Mouse (Mus musculus) small intestine, adult 10 weeks (tissue): Measurements from ENCODE around the gene Tcp1. TPM values are rescaled to one million over a fixed set of nuclear protein-coding genes. Genes with fewer than 3 reads are reported as not detected.

ENCODE experiments used
- polyA plus RNA-seq: library from polyadenylated mRNA; stranded (reverse); fragments of 350-450 nt; fragmentation: Illumina TruSeq; extraction: RNeasy Lipid Tissue Mini Kit (QIAGEN cat#74804); gene quantifications from one replicate; pipeline ENCODE4 v1.2.3, GENCODE M21; 2014; ENCODE audit warnings: low replicate concordance

Gene Tcp1
- polyA plus RNA-seq: 339 TPM

GRCm38 (mm10) chr17:12915488-12915880 is at the start of gene Tcp1:
Tcp1 (plus strand) TSS chr17:12915701.

DNA sequence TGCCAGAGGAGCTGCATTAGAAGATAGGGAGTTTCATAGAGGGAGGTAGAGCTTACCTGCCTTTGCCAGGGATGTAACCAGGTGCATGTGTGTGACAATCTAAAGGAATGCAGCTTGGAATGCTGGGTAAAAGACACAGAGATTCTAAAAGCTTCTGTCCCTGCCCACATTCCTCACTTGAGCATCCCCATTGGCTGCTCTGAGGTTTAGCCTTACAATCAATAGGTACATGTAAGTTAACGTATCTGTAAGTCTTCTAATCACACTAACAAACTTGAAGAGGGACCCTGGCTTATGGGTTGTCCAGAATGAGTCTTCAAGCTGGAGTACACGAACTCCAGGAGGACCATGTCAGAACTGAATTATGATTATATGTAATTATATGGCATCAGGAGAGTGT is 47.5 kb upstream of the Tcp1 start, which contains the start of gene Mas1:
Mas1 (minus strand) TSS at position 101 of the 400 bp plus-strand sequence.

DNA sequence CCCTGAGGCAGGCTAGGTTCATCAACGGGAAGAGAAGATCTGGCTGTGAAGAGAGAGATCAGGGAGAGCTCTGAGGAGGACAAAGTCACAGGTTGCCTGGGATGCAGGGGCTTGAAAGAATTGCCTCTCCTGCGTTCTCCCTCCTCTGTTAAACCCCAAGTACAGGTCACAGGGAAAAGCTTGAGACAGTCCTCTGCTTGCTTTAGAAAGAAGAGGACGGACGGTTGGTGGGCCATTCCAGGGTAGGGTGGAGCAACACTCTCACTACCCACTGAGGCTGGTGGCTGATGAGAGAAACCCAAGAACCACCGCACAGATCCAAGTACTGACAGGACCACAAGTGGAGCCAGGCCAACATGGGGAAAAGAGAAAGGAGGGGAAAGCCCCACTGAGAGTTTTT is 39.8 kb upstream of the Tcp1 start, which contains the start of gene Mrgprh:
Mrgprh (plus strand) TSS at position 301 of the 400 bp plus-strand sequence.

DNA sequence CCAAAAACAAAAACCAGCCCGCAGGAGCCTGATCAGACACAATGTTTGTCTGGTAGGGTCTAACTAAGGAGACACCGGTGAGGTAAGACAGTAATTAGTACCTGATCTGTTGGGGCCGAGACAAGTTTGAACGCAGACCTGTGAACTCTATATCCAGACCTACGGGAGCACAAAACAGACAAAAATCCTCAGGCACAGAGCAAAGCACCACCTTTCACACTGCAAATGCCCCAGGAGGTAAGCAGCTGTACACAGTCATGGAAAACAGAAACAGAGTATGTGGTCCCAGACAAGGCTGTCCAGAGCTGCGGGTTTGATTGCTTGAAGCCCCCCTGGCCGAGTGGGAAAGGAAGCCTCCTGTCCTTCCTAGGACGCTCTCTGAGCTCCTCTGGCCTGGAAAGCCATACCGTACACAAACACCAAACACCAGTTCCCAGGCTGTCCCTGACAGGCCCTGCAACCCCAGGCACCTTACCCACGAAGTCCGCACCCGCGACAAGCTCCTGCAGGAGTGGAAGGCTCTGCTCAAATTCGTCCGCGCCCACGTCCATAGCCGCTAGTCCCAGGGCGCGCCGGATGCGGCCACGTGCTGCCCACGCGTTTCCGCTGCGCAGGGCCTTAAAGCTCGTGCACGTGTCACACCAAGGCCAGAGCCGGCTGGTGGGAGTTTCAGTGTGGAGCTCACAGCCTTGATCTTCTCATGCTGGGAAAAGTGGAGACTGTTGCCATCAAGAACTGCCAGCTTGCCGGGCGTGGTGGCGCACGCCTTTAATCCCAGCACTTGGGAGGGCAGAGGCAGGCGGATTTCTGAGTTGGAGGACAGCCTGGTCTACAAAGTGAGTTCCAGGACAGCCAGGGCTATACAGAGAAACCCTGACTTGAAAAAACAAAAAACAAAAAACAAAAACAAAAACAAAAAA is 5.9 kb upstream of the Tcp1 start, which contains the start of gene Pnldc1:
Pnldc1 (minus strand) TSS at position 870 of the 920 bp plus-strand sequence.

DNA sequence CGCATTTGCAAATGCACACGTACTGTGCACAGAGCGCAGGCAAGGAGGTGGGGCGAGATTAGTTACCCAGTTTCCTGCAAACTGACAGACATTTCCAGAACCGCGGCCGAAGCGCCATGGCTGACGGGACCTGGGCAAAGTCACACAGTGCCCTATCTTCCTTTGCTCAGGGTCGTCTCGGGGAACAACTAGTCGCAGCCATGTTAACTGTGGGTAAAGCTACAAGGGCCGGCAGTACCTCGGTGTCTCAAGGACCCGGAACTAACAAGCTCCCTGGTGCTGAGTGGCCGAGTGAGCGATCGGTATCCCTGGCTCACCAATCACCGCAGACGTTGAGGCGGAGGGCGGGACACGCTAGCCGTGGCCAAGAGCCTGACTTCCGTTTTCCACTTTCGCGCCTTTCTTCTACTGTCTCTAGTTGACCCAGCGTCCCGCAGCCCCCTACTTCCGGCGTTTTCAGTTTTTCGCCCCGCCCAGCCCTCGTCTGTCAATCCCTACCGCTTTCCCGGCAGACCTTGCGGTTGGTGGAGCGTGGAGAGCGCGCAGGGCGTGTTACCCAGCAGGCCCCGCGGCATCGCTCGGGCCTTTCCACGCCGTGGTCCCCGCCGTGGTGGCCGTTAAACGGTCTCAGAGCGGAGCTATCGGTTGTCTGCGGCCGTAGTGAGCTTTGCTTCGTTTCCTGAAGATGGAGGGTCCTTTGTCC is 531 bp downstream of the Tcp1 start, which contains the start of gene Mrpl18:
Mrpl18 (minus strand) TSS at position 465 of the 703 bp plus-strand sequence.

GRCm38 (mm10) chr17:12940151-12940805 is 24.8 kb downstream of the Tcp1 start, which contains the start of gene Acat3:
Acat3 (minus strand) TSS chr17:12940600.

GRCm38 (mm10) chr17:12960331-12960873 is 44.9 kb downstream of the Tcp1 start, which contains the start of gene Acat2:
Acat2 (minus strand) TSS chr17:12960747.

Other genes with a start within 250 kb of the Tcp1 start
- 6.2 TPM for gene Slc22a1, start 239.9 kb upstream of the Tcp1 start, polyA plus RNA-seq
- 7.7 TPM for gene Igf2r, start 146.0 kb upstream of the Tcp1 start, polyA plus RNA-seq
- not detected for gene Mas1, start 47.6 kb upstream of the Tcp1 start, polyA plus RNA-seq
- gene Mrgprh, start 39.7 kb upstream of the Tcp1 start, polyA plus RNA-seq: not detected
- 0.67 TPM for gene Pnldc1, start 5.5 kb upstream of the Tcp1 start, polyA plus RNA-seq
- 151 TPM for gene Mrpl18, start 644 bp downstream of the Tcp1 start, polyA plus RNA-seq
- 0.93 TPM for gene Acat3, start 24.9 kb downstream of the Tcp1 start, polyA plus RNA-seq
- gene Acat2, start 45.0 kb downstream of the Tcp1 start, polyA plus RNA-seq: 25.3 TPM
- gene Wtap, start 78.5 kb downstream of the Tcp1 start, polyA plus RNA-seq: 207 TPM
- gene Sod2, start 91.1 kb downstream of the Tcp1 start, polyA plus RNA-seq: 76.6 TPM
- gene Gpr31b, start 136.6 kb downstream of the Tcp1 start, polyA plus RNA-seq: not detected
- gene Tcp10b, start 145.4 kb downstream of the Tcp1 start, polyA plus RNA-seq: 0.30 TPM
- 9.6 TPM for gene Unc93a, start 216.1 kb downstream of the Tcp1 start, polyA plus RNA-seq